Mouse (Mus musculus) MEL (cell line): Measurements from ENCODE around the gene Hspa12b. TPM values are rescaled to one million over a fixed set of nuclear protein-coding genes. Genes with fewer than 3 reads are reported as not detected.

Source experiments
- DNase-seq: peaks from one replicate; pipeline ENCODE4 v3.0.0; 2011; ENCODE audit warnings: low read depth, low spot score
- H3K27ac ChIP-seq: 2 replicates; pipeline ENCODE4 v1.5.1; 2012; ENCODE audit warnings: low read depth, mild to moderate bottlenecking, control low read depth, low read length, moderate library complexity; ENCODE audit not compliant: control insufficient read depth
- H3K27me3 ChIP-seq, 2 experiments: fragments of 150-350 bp in 1 of 2; sonication (generic) in 1 of 2; 2 replicates each; pipeline ENCODE4 v1.6.1; 2012; ENCODE audit warnings: low read length in 2 of 2, mild to moderate bottlenecking in 2 of 2, improper control_type of control experiment in 1 of 2, moderate library complexity in 1 of 2; ENCODE audit not compliant: insufficient read depth in 2 of 2, control insufficient read depth in 1 of 2
- H3K36me3 ChIP-seq, 2 experiments: 2 replicates each; pipeline ENCODE4 v1.6.1; 2012 to 2014; ENCODE audit warnings: low read length in 2 of 2, improper control_type of control experiment in 1 of 2, inconsistent platforms in 1 of 2, mild to moderate bottlenecking in 1 of 2; ENCODE audit not compliant: insufficient read depth in 2 of 2, control insufficient read depth in 1 of 2
- H3K4me1 ChIP-seq, 2 experiments: fragments of 150-350 bp in 1 of 2; sonication (generic) in 1 of 2; 2 replicates each; pipeline ENCODE4 v1.6.1; 2012; ENCODE audit warnings: low read length in 2 of 2, improper control_type of control experiment in 1 of 2, mild to moderate bottlenecking in 1 of 2; ENCODE audit not compliant: insufficient read depth in 2 of 2, control insufficient read depth in 1 of 2
- H3K4me3 ChIP-seq, 2 experiments: fragments of 150-350 bp in 1 of 2; sonication (generic) in 1 of 2; 2 replicates each; pipeline ENCODE4 v1.5.1; 2012; ENCODE audit warnings: low read depth in 2 of 2, low read length in 2 of 2, mild to moderate bottlenecking in 2 of 2, moderate library complexity in 2 of 2, control low read depth in 1 of 2, improper control_type of control experiment in 1 of 2; ENCODE audit not compliant: control insufficient read depth in 1 of 2, insufficient read depth in 1 of 2
- H3K79me2 ChIP-seq: 2 replicates; pipeline ENCODE4 v1.6.1; 2012; ENCODE audit warnings: mild to moderate bottlenecking, low read length, moderate library complexity; ENCODE audit not compliant: control insufficient read depth, poor library complexity, insufficient read depth
- H3K9ac ChIP-seq: 2 replicates; pipeline ENCODE4 v1.6.1; 2012; ENCODE audit warnings: low read depth, mild to moderate bottlenecking, control low read depth, low read length, moderate library complexity; ENCODE audit not compliant: control insufficient read depth, poor library complexity, severe bottlenecking
- H3K9me3 ChIP-seq: fragments of 150-350 bp; sonication (generic); replicated peaks from 2 replicates; pipeline ENCODE4 v1.6.1; 2012; ENCODE audit warnings: mild to moderate bottlenecking, low read length, improper control_type of control experiment, moderate library complexity; ENCODE audit not compliant: insufficient read depth
- BHLHE40 ChIP-seq: IDR thresholded peaks from 2 replicates; pipeline ENCODE4 v1.6.1; 2012; ENCODE audit warnings: low read depth, mild to moderate bottlenecking, inconsistent platforms, low read length, improper control_type of control experiment, borderline replicate concordance
- CHD1 ChIP-seq: IDR thresholded peaks from 2 replicates; pipeline ENCODE4 v1.6.1; 2012; ENCODE audit warnings: low read depth, mild to moderate bottlenecking, inconsistent platforms, low read length, improper control_type of control experiment
- CHD2 ChIP-seq: IDR thresholded peaks from 2 replicates; pipeline ENCODE4 v1.6.1; 2011; ENCODE audit warnings: low read length, improper control_type of control experiment
- E2F4 ChIP-seq: IDR thresholded peaks from 2 replicates; pipeline ENCODE4 v1.6.1; 2011; ENCODE audit warnings: low read depth, low read length, improper control_type of control experiment, borderline replicate concordance
- ELF1 ChIP-seq: IDR thresholded peaks from 2 replicates; pipeline ENCODE4 v1.6.1; 2014; ENCODE audit warnings: low read depth, mild to moderate bottlenecking, inconsistent platforms, low read length, improper control_type of control experiment, moderate library complexity
- EP300 ChIP-seq, 2 experiments: IDR thresholded peaks; 2 replicates each; pipeline ENCODE4 v1.6.1; 2011; ENCODE audit warnings: improper control_type of control experiment in 2 of 2, low read length in 2 of 2, low read depth in 1 of 2, mild to moderate bottlenecking in 1 of 2
- ETS1 ChIP-seq: IDR thresholded peaks from 2 replicates; pipeline ENCODE4 v1.6.1; 2012; ENCODE audit warnings: low read depth, mild to moderate bottlenecking, inconsistent platforms, low read length, improper control_type of control experiment, moderate library complexity
- GABPA ChIP-seq: IDR thresholded peaks from 2 replicates; pipeline ENCODE4 v1.6.1; 2012; ENCODE audit warnings: low read depth, mild to moderate bottlenecking, inconsistent platforms, low read length, improper control_type of control experiment, moderate library complexity
- GATA1 ChIP-seq: IDR thresholded peaks from 2 replicates; pipeline ENCODE4 v1.6.1; 2011; ENCODE audit warnings: low read depth, low read length, improper control_type of control experiment
- HCFC1 ChIP-seq: IDR thresholded peaks from 2 replicates; pipeline ENCODE4 v1.6.1; 2012; ENCODE audit warnings: low read depth, mild to moderate bottlenecking, inconsistent platforms, low read length, improper control_type of control experiment, moderate library complexity
- KAT2A ChIP-seq: conservative IDR thresholded peaks from 2 replicates; pipeline ENCODE4 v1.6.1; 2012; ENCODE audit warnings: low read depth, low read length, improper control_type of control experiment, inconsistent platforms
- MAX ChIP-seq: IDR thresholded peaks from 2 replicates; pipeline ENCODE4 v1.6.1; 2011; ENCODE audit warnings: low read length, improper control_type of control experiment
- MYB ChIP-seq: IDR thresholded peaks from 2 replicates; pipeline ENCODE4 v1.6.1; 2011; ENCODE audit warnings: mild to moderate bottlenecking, low read depth, low read length, improper control_type of control experiment
- MYC ChIP-seq: IDR thresholded peaks from 2 replicates; pipeline ENCODE4 v1.6.1; 2011; ENCODE audit warnings: low read depth, mild to moderate bottlenecking, low read length, improper control_type of control experiment, moderate library complexity
- POLR2AphosphoS2 ChIP-seq: IDR thresholded peaks from 2 replicates; pipeline ENCODE4 v1.6.1; 2011; ENCODE audit warnings: low read length, improper control_type of control experiment
- RAD21 ChIP-seq: IDR thresholded peaks from 2 replicates; pipeline ENCODE4 v1.6.1; 2011; ENCODE audit warnings: mild to moderate bottlenecking, low read depth, low read length, improper control_type of control experiment
- RCOR1 ChIP-seq: IDR thresholded peaks from 2 replicates; pipeline ENCODE4 v1.6.1; 2012; ENCODE audit warnings: low read depth, mild to moderate bottlenecking, inconsistent platforms, low read length, improper control_type of control experiment
- SIN3A ChIP-seq: IDR thresholded peaks from 2 replicates; pipeline ENCODE4 v1.6.1; 2012; ENCODE audit warnings: low read length, improper control_type of control experiment, inconsistent platforms
- TAL1 ChIP-seq: IDR thresholded peaks from 2 replicates; pipeline ENCODE4 v1.6.1; 2012; ENCODE audit warnings: mild to moderate bottlenecking, inconsistent platforms, low read length, moderate library complexity, mixed read lengths
- TBP ChIP-seq: IDR thresholded peaks from 2 replicates; pipeline ENCODE4 v1.8.0; 2011; ENCODE audit warnings: low read depth, low read length, improper control_type of control experiment
- TCF12 ChIP-seq: IDR thresholded peaks from 2 replicates; pipeline ENCODE4 v1.6.1; 2014; ENCODE audit warnings: low read depth, mild to moderate bottlenecking, inconsistent platforms, low read length, improper control_type of control experiment, moderate library complexity
- USF1 ChIP-seq: IDR thresholded peaks from 2 replicates; pipeline ENCODE4 v1.6.1; 2014; ENCODE audit warnings: low read depth, mild to moderate bottlenecking, inconsistent platforms, low read length, improper control_type of control experiment, moderate library complexity
- ZKSCAN1 ChIP-seq: IDR thresholded peaks from 2 replicates; pipeline ENCODE4 v1.6.1; 2012; ENCODE audit warnings: low read depth, mild to moderate bottlenecking, inconsistent platforms, low read length, improper control_type of control experiment, moderate library complexity
- ZMIZ1 ChIP-seq: IDR thresholded peaks from 2 replicates; pipeline ENCODE4 v1.6.1; 2012; ENCODE audit warnings: low read depth, mild to moderate bottlenecking, inconsistent platforms, low read length, improper control_type of control experiment, moderate library complexity
- polyA plus RNA-seq, 2 experiments: library from polyadenylated mRNA; stranded (reverse) in 1 of 2; unstranded in 1 of 2; fragments of >175 nt in 1 of 2; fragments of >200 nt in 1 of 2; gene quantifications; 2 replicates each; pipeline versions ENCODE4 v1.2.1 to v1.2.4; 2012; ENCODE audit warnings: low replicate concordance in 2 of 2, low read depth in 1 of 2; ENCODE audit not compliant: insufficient read length in 2 of 2, insufficient read depth in 1 of 2, missing spikeins in 1 of 2
- total RNA-seq: library from RNA; depleted of rRNA; stranded (reverse); fragments of 300-350 nt; gene quantifications from 2 replicates; pipeline ENCODE4 v1.2.3, GENCODE M21; 2012

The Hspa12b gene
- total and polyA plus RNA-seq, 3 experiments, result 0.04 to 1.2 TPM; not detected in 1

GRCm38 (mm10) chr2:131134826-131135400 lies 7.8 kb downstream of the Hspa12b start:
- Histone ChIP-seq H3K4me1 (peaks cover 12 to 17% of the 10 kb centered on the region in 2 experiments), H3K9ac (no peak overlapping the region), H3K27me3 (no peaks in the 10 kb centered on the region), H3K36me3 (peaks cover 0 to 7% of the 10 kb centered on the region in 2 experiments; a peak in 2 of 4 replicates), H3K79me2 (no peaks in the 10 kb centered on the region), H3K4me3 (no peak overlapping the region), H3K9me3 (no peaks in the 10 kb centered on the region), H3K27ac (no peak overlapping the region)
- DNase-seq, result no peak
- TF ChIP-seq KAT2A (no peak), MYB (no peak), SIN3A (no peak), HCFC1 (no peak), ZMIZ1 (no peak), ETS1 (no peak), ZKSCAN1 (no peak)

GRCm38 (mm10) chr2:131135521-131136139 lies 8.6 kb downstream of the Hspa12b start:
- peak overlapping the region; percentile 10; the same call in 1 of the 2 replicates for H3K27ac ChIP-seq
- TF ChIP-seq ELF1 (no peak), BHLHE40 (0 out of 2 replicates have a peak, but pooled peaks have one; percentile 44), TAL1 (peak; percentile 91), CHD2 (no peak), TCF12 (peak; percentile 87), RAD21 (no peak), RCOR1 (peak; percentile 60), GATA1 (peak; percentile 79), MAX (no peak), EP300 (IDR thresholded peaks at IDR 0.05; ENCODE audit: low read depth in 1 of 2, low read length in 2 of 2) (peak; percentile 83 to 84), GABPA (no peak), CHD1 (no peak), ETS1 (peak; percentile 58), POLR2AphosphoS2 (no peak), TBP (no peak), E2F4 (no peak), USF1 (no peak), MYC (no peak)
- peaks cover 10 to 17% of the 10 kb centered on the region in 2 experiments for H3K4me1 ChIP-seq
- no peaks in the 10 kb centered on the region for H3K9me3 ChIP-seq
- peak; percentile 80 for DNase-seq
- H3K79me2 ChIP-seq, result no peaks in the 10 kb centered on the region
- H3K36me3 ChIP-seq, result peaks cover 0 to 7% of the 10 kb centered on the region in 2 experiments; a peak in 2 of 4 replicates
- H3K9ac ChIP-seq, result peak overlapping the region; percentile 15; the same call in 1 of the 2 replicates
- H3K4me3 ChIP-seq, result no peak overlapping the region
- no peaks in the 10 kb centered on the region for H3K27me3 ChIP-seq
